Mouse (Mus musculus) limb, embryonic 13.5 days (tissue): Measurements from ENCODE around the gene Fitm2. TPM values are rescaled to one million over a fixed set of nuclear protein-coding genes. Genes with fewer than 3 reads are reported as not detected.

Source experiments
- ATAC-seq: fragments of 200-750 bp; cut with Nextera tagmentation; 2 replicates; pipeline ENCODE4 v1.8.0; 2017; ENCODE audit warnings: low read depth, moderate number of reproducible peaks, moderate TSS enrichment; ENCODE audit not compliant: low FRiP score
- H3K27ac ChIP-seq: fragments of 300-500 bp; sonication (generic); 2 replicates; pipeline ENCODE4 v1.5.1; 2015; ENCODE audit warnings: inconsistent platforms, mild to moderate bottlenecking, moderate library complexity
- H3K27me3 ChIP-seq: fragments of 300-500 bp; sonication (generic); 2 replicates; pipeline ENCODE4 v1.6.1; 2015; ENCODE audit warnings: mild to moderate bottlenecking, inconsistent platforms
- H3K36me3 ChIP-seq: fragments of 300-500 bp; sonication (generic); 2 replicates; pipeline ENCODE4 v1.6.1; 2015; ENCODE audit warnings: inconsistent platforms, mild to moderate bottlenecking, moderate library complexity
- H3K4me1 ChIP-seq: fragments of 300-500 bp; sonication (generic); 2 replicates; pipeline ENCODE4 v1.6.1; 2015; ENCODE audit warnings: inconsistent platforms
- H3K4me2 ChIP-seq: fragments of 300-500 bp; sonication (generic); replicated peaks from 2 replicates; pipeline ENCODE4 v1.6.1; 2015; ENCODE audit warnings: inconsistent platforms, mild to moderate bottlenecking, moderate library complexity
- H3K4me3 ChIP-seq: fragments of 300-500 bp; sonication (generic); 2 replicates; pipeline ENCODE4 v1.5.1; 2015; ENCODE audit warnings: moderate library complexity, mild to moderate bottlenecking, inconsistent platforms
- H3K9ac ChIP-seq: fragments of 300-500 bp; sonication (generic); 2 replicates; pipeline ENCODE4 v1.6.1; 2015; ENCODE audit warnings: mild to moderate bottlenecking, inconsistent platforms
- H3K9me3 ChIP-seq: fragments of 300-500 bp; sonication (generic); 2 replicates; pipeline ENCODE4 v1.6.1; 2016; ENCODE audit warnings: inconsistent platforms
- WGBS: fragments of 180-500 bp; shearing (Covaris S2); methylation state at CpG from one replicate; pipeline ENCODE4 v1.1.7; 2015; 5-methylcytosine and 5-hydroxymethylcytosine counted together
- polyA plus RNA-seq: library from polyadenylated mRNA; unstranded; fragments of >200 nt; fragmentation: Nextera tagmentation; extraction: Ambion mirVana; gene quantifications from 2 replicates; pipeline ENCODE4 v1.2.1, GENCODE M21; 2015

Fitm2 gene
- polyA plus RNA-seq, 1 experiment from 2014 or later = 11.3 TPM

DNA sequence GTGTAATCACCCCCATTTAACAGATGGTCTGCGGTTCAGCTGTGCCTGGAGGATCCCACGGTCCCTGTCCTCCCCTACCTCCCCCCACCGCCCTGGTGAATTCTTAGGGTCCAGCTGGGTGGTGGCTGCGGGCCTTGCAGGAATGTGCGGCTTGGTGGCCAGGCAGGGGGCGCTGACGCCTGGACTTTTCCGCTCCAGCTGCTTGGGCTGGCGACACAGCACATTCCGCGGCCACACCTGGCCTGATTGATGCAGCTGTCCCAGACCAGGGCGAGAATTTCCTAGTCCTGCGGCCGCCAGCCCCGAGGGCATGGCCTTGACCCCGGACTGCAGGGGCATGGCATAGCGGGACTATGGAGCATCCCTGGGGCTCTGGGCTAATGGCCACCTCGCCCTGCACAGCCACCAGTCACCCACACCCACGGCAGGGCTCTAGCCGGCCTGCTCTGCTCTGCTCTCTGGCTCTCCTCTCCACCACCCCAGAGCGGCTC lies 9.2 kb upstream of the Fitm2 start:
- WGBS = 1% methylated on average over 21 of the region's 21 CpGs
- peak overlapping the region; percentile 59 for H3K4me2 ChIP-seq
- H3K9me3 ChIP-seq = no peaks in the 10 kb centered on the region
- H3K4me1 ChIP-seq = peaks cover 8% of the 10 kb centered on the region
- peak; percentile 69 for ATAC-seq
- H3K36me3 ChIP-seq = no peaks in the 10 kb centered on the region
- H3K27me3 ChIP-seq = peaks cover 36% of the 10 kb centered on the region
- peak overlapping the region; percentile 45; the same call in 1 of the 2 replicates for H3K9ac ChIP-seq
- no peak overlapping the region for H3K27ac ChIP-seq
- peak overlapping the region; percentile 23 for H3K4me3 ChIP-seq

DNA sequence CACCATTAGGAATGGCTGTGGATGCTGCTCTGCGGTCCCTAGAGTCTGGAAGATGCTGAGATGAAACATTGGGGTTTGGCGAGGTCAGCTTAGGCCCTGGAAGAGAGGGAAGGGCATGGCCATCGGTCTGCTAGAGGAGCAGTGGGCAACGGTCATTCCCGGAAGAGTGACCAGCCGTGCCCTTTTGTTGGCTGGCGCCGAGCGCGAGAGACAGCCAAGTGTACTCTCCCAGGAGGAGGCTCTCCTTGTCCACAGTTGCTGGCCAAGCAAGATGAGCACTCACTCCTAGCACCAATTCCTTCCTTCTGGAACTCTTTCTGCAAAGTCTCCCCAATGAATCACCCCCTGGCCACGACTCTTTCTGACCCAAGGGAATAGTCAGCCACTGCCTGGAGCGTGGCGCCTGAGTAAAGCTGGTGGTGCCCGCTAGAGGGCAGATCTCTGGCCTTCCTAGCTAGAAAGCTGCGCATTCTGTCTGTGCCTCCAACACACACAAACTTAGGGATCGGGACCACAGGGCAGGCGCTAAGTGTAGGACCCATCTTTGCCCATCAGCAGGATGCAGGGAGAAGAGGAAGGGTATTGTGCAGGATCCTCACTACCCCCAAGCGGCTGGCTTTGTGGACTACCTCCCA lies 7.9 kb upstream of the Fitm2 start:
- H3K4me3 ChIP-seq = no peak overlapping the region
- no peak overlapping the region for H3K9ac ChIP-seq
- H3K27me3 ChIP-seq = peaks cover 36% of the 10 kb centered on the region
- H3K36me3 ChIP-seq = no peaks in the 10 kb centered on the region
- no peak overlapping the region for H3K27ac ChIP-seq
- WGBS = 56% methylated on average over 18 of the region's 18 CpGs
- H3K9me3 ChIP-seq = no peaks in the 10 kb centered on the region
- no peak overlapping the region for H3K4me2 ChIP-seq
- no peak for ATAC-seq
- peaks cover 8% of the 10 kb centered on the region for H3K4me1 ChIP-seq

DNA sequence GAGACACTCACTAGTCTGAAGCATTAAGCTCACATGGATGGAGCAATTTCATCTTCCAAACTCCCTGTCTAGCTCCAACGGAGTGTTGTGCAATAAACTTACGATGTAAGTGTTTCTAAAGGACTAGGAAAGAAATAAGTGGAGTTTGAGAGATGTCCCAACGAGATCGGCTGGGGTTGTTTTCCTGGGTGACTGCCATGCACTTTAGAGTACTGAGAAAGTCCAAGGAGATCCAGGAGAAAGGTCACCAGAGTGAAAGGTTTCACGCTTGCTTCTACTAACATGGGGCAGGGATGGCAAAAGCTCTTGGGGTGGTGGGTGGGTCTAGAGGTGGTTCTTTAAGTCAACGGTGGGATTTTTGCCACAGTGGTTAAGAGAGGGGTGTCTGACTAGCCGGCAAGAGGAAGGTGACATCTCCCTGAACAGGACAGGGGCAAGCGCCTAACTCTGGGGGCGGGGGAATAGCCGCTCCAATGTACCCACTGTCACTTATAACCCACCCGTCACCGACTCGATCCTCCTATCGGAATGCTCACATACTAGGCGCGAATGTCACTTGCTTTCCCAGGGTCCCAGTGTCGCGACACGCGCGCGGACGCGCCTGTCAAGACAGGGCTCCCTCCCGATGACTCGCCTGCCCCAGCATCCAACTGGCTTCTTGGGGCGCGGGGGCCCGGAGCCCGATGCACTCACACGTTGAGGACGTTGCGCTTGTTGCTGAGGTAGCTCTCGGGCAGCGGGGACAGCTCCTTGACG lies 541 bp downstream of the Fitm2 start:
- H3K36me3 ChIP-seq = peaks cover 26% of the 10 kb centered on the region
- H3K4me2 ChIP-seq = peak overlapping the region; percentile 89
- no peaks in the 10 kb centered on the region for H3K27me3 ChIP-seq
- peaks cover 9% of the 10 kb centered on the region for H3K4me1 ChIP-seq
- 5% methylated on average over 36 of the region's 36 CpGs for WGBS
- H3K9ac ChIP-seq = peak overlapping the region; percentile 81
- no peaks in the 10 kb centered on the region for H3K9me3 ChIP-seq
- H3K4me3 ChIP-seq = peak overlapping the region; percentile 83
- peak; percentile 4; the same call in 1 of the 2 replicates for ATAC-seq
- H3K27ac ChIP-seq = no peak overlapping the region; the same call in 1 of the 2 replicates

DNA sequence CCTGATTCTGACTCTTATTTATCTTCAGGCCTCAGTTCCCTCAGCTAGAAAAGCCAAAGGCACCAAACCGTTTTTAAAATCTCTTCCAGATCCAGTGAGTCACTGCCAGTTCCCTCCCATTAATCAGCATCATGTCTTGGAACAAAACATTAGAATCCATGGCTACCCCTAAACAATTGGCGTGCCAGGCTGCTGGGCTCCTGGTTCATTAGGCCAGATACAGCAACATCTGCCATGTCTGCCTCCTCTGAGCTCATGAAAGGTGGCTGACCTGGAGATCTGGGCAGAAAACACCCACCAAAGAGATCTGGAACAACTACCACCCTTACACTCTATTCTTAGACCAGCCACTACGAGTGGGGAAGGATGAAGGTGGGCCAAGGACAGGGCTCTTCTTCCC lies 1.3 kb downstream of the Fitm2 start:
- peaks cover 9% of the 10 kb centered on the region for H3K4me1 ChIP-seq
- no peaks in the 10 kb centered on the region for H3K9me3 ChIP-seq
- WGBS = 83% methylated on average over 3 of the region's 3 CpGs
- peak overlapping the region; percentile 89 for H3K4me2 ChIP-seq
- H3K36me3 ChIP-seq = peaks cover 31% of the 10 kb centered on the region
- peak overlapping the region; percentile 26; the same call in 1 of the 2 replicates for H3K9ac ChIP-seq
- ATAC-seq = no peak
- no peak overlapping the region for H3K27ac ChIP-seq
- H3K4me3 ChIP-seq = peak overlapping the region; percentile 83
- no peaks in the 10 kb centered on the region for H3K27me3 ChIP-seq

DNA sequence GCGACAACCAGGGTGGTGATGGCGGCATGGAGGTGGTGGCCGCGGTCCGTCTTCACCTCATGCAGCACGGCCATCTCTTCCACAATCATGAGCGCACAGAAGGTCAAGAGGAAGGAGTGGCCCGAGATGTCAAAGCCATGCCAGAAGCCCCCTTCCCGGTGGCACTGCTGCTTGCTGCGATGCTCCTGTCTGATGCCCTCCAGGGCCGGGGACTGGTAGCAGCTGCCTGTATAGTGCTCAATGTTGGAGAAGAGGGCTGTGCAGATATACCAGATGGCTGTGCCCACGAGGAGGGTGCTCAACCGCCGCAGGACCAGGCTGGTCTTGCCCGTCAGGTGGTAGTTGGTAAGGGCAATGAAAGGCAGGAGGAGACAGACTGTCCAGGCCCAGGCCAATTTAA lies 2.7 kb downstream of the Fitm2 start:
- H3K27ac ChIP-seq = no peak overlapping the region
- no peak overlapping the region for H3K9ac ChIP-seq
- no peaks in the 10 kb centered on the region for H3K9me3 ChIP-seq
- no peak for ATAC-seq
- H3K4me3 ChIP-seq = no peak overlapping the region
- peaks cover 31% of the 10 kb centered on the region for H3K36me3 ChIP-seq
- peaks cover 9% of the 10 kb centered on the region for H3K4me1 ChIP-seq
- no peak overlapping the region for H3K4me2 ChIP-seq
- no peaks in the 10 kb centered on the region for H3K27me3 ChIP-seq
- WGBS = 97% methylated on average over 15 of the region's 15 CpGs

DNA sequence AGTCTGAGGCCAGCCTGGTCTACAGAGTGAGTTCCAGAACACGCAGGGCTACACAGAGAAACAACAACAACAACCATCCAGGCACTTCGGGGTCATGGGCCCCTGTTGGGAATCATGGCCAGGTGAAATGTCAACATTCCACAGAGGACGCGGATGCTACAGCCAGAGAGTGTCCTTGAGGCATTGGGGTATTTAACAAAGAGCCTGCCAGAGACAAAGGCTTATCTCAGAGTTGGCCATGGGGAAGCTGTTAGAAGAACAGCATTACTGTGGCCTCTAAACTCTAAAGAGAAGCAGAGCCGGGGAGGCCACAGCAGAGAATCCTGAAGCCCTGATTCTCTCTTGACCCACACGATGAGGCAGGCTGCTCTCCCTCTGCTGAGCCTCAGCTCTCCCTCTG lies 3.6 kb downstream of the Fitm2 start:
- H3K4me1 ChIP-seq = peaks cover 9% of the 10 kb centered on the region
- 92% methylated on average over 6 of the region's 6 CpGs for WGBS
- no peak overlapping the region for H3K9ac ChIP-seq
- H3K36me3 ChIP-seq = peaks cover 31% of the 10 kb centered on the region
- H3K9me3 ChIP-seq = no peaks in the 10 kb centered on the region
- no peak for ATAC-seq
- no peak overlapping the region for H3K27ac ChIP-seq
- H3K4me3 ChIP-seq = no peak overlapping the region
- no peak overlapping the region for H3K4me2 ChIP-seq
- H3K27me3 ChIP-seq = no peaks in the 10 kb centered on the region

DNA sequence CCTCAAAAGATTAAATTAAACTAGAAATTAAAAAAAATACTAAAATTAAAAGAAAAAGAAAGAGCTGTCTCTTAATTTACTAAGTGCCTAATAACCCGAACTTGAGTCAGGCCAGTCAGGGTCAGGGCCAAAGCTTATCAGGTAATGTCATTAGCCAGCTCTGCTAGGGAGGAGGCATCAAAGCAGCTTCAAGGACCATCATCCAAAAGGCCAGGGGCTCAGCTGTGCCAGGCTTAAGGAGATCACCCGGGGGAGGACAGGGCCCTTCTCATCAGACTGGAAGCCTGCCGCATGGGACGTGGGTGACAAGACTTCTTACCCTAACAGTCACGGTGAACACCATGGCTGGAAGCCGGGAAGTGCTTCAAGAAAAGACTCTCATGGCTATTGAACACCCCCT lies 4.8 kb downstream of the Fitm2 start:
- H3K4me3 ChIP-seq = no peak overlapping the region
- H3K27me3 ChIP-seq = no peaks in the 10 kb centered on the region

DNA sequence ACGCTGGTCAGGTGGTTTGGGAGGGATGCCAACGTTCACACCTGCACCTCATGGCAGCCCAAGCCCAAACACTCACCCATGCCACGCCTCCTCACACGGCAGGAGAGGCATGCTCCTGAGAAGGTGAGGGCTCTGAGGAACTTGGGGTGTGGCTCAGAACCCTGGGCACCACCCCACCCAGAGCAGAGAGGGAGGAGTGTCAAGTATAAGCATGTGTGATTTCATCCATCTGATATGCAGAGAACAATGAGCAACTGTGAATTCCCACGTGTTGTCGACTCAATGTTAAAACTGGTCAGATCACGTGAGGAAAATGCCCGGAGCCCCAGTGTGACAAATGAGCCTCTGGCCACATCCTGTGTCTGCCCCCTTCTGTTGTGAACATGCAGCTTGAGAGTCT lies 5.7 kb downstream of the Fitm2 start:
- no peak for ATAC-seq
- 64% methylated on average over 8 of the region's 8 CpGs for WGBS

More for the DNA sequence above, 4.8 kb downstream of the Fitm2 start:
- 91% methylated on average over 6 of the region's 6 CpGs for WGBS
- Histone ChIP-seq H3K9me3 (no peaks in the 10 kb centered on the region), H3K4me2 (no peak overlapping the region), H3K9ac (no peak overlapping the region), H3K36me3 (peaks cover 31% of the 10 kb centered on the region), H3K27ac (no peak overlapping the region), H3K4me1 (peaks cover 9% of the 10 kb centered on the region)
- ATAC-seq = no peak

DNA sequence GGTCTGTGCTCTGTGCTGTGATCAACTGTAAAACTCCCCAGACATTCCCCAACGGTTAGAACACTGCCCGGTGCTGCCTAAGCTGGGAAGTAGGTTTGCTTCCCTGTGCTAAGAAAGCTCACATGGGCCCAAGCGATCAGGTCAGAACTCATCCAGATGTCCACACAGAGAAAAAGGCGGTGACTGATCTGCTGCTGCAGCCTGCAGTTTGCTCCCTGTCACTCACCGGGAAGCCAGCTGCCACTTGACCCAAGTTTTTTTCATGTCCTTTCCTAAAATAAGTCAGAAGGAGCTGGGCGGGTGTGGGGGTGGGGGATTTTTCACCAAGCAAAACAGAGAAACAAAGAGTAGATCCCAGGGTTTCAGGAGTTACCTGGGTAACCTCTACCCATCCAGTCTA lies 7.9 kb downstream of the Fitm2 start:
- no peaks in the 10 kb centered on the region for H3K9me3 ChIP-seq
- H3K27ac ChIP-seq = no peak overlapping the region
- no peak overlapping the region for H3K4me3 ChIP-seq
- no peaks in the 10 kb centered on the region for H3K4me1 ChIP-seq
- peaks cover 27% of the 10 kb centered on the region for H3K36me3 ChIP-seq
- WGBS = 64% methylated on average over 6 of the region's 6 CpGs
- peaks cover 13% of the 10 kb centered on the region for H3K27me3 ChIP-seq
- H3K9ac ChIP-seq = no peak overlapping the region
- ATAC-seq = no peak
- no peak overlapping the region for H3K4me2 ChIP-seq

More for the DNA sequence above, 5.7 kb downstream of the Fitm2 start:
- no peak overlapping the region for H3K4me2 ChIP-seq
- H3K4me3 ChIP-seq = no peak overlapping the region
- H3K9ac ChIP-seq = no peak overlapping the region
- H3K27ac ChIP-seq = no peak overlapping the region
- H3K9me3 ChIP-seq = no peaks in the 10 kb centered on the region
- H3K27me3 ChIP-seq = no peaks in the 10 kb centered on the region
- peaks cover 31% of the 10 kb centered on the region for H3K36me3 ChIP-seq
- peaks cover 8% of the 10 kb centered on the region for H3K4me1 ChIP-seq

DNA sequence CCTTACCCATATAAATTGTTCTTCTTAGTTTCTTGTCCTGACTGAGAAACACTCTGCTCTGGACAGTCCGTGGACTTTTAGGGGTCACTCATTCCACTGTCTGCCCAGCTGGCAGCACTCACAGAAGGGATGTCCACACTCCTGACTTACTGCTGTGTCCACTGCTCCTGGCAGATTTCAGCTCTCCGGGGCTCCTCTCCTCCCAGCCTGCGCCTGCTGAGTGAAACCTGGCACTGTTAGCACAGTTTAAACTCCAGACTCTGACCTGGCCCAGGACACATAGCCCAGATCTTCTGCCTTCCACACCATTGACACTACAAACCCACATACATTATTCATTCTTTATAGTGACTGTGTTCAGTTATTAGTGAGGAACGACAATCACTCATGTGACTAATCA lies 8.4 kb downstream of the Fitm2 start:
- Histone ChIP-seq H3K27ac (no peak overlapping the region), H3K4me1 (no peaks in the 10 kb centered on the region), H3K9me3 (no peaks in the 10 kb centered on the region), H3K27me3 (peaks cover 18% of the 10 kb centered on the region), H3K9ac (no peak overlapping the region), H3K4me2 (no peak overlapping the region), H3K4me3 (no peak overlapping the region), H3K36me3 (peaks cover 21% of the 10 kb centered on the region)
- 72% methylated on average over 4 of the region's 4 CpGs for WGBS
- no peak for ATAC-seq

DNA sequence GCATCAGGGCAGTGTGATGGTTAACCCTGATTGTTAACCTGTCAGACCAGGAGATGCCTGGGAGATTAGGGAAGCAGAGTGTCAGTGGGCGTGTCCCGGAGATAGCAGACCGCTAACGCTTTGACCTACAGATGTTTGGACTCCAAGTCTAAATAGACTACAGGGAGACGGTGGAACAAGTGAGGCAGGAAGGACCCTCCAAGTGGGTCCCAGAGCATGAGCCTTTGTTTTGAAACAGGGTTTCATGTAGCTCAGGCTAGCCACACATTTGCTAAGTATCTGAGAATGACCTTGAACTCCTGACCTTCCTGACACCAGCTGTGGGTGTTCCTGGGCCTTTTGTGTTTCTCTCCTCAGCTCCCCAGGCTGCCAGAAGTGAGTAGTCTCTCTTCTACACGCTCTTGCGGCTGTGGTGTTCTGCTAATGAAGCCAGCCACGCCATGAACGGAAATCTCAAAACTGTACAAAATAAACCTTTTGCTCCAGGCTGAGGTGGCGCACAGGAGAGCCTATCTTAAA lies 9.1 kb downstream of the Fitm2 start:
- 62% methylated on average over 10 of the region's 10 CpGs for WGBS
- H3K9me3 ChIP-seq = no peaks in the 10 kb centered on the region

DNA sequence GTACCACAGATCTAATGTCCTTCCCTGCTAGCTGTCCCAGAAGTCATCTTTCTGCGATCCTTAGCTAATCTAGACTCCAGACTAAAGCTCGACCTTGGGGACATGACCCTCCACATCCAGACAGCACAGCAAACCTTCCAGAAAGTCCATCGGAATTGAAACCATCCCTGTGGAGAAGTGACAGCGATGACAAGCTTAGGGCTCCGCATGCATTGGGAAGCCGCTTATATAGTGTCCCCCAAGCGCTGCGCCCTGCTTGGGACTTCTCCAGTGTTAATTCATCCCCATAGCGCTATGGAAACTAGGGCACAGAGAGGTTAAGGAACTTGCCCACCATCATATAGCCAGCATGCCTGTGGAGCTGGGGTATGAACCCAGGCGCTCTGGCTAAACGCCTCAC lies 9.6 kb downstream of the Fitm2 start:
- no peak overlapping the region for H3K4me3 ChIP-seq
- peaks cover 9% of the 10 kb centered on the region for H3K36me3 ChIP-seq
- ATAC-seq = no peak
- no peaks in the 10 kb centered on the region for H3K4me1 ChIP-seq
- H3K9me3 ChIP-seq = no peaks in the 10 kb centered on the region
- H3K9ac ChIP-seq = no peak overlapping the region
- no peak overlapping the region for H3K4me2 ChIP-seq
- WGBS = 74% methylated on average over 11 of the region's 11 CpGs
- H3K27me3 ChIP-seq = peaks cover 30% of the 10 kb centered on the region
- H3K27ac ChIP-seq = no peak overlapping the region

More for the DNA sequence above, 9.1 kb downstream of the Fitm2 start:
- peaks cover 15% of the 10 kb centered on the region for H3K36me3 ChIP-seq
- no peak overlapping the region for H3K27ac ChIP-seq
- H3K4me2 ChIP-seq = no peak overlapping the region
- H3K4me3 ChIP-seq = no peak overlapping the region
- H3K4me1 ChIP-seq = no peaks in the 10 kb centered on the region
- no peak overlapping the region for H3K9ac ChIP-seq
- no peak for ATAC-seq
- H3K27me3 ChIP-seq = peaks cover 25% of the 10 kb centered on the region
